In genomic region chr2:151747847-151748705, GRCm38 (mm10) we compare ENCODE assay signal across 9 mouse cellular contexts. TPM values are rescaled to one million over a fixed set of nuclear protein-coding genes. Genes with fewer than 3 reads are reported as not detected.
DNase-seq lines count a peak whose midpoint lies in the region; ATAC-seq lines count a peak whose summit lies in the region.
"Had no signal": no experiment of that assay in that cellular context is flagged by ENCODE, and none has a peak within 500 bp of the region (broad histone marks: within the 10 kb centered on the region; RNA-seq: fewer than 3 reads in every experiment).

No protein-coding gene starts in this region.

- 0 out of 2 replicates have a peak overlapping the region, but pooled peaks have one; percentile 6 for H3K9ac ChIP-seq in embryonic facial prominence, embryonic 11.5 days (replicated peaks; ENCODE audit: low read length)
- H3K9ac ChIP-seq in neural tube, embryonic 15.5 days (replicated peaks) = peak overlapping the region; percentile 34; the same call in 1 of the 2 replicates
- H3K9ac ChIP-seq: heart, embryonic 13.5 days had no signal

- no peaks in the 10 kb centered on the region; the same call in 1 of the 2 replicates for H3K4me1 ChIP-seq in embryonic facial prominence, embryonic 11.5 days (ENCODE audit: control insufficient read depth, insufficient read depth, low read length)
- H3K4me1 ChIP-seq in neural tube, embryonic 15.5 days = peaks cover 8% of the 10 kb centered on the region; the same call in 1 of the 2 replicates
- H3K4me1 ChIP-seq: heart, embryonic 13.5 days had no signal

- no peak overlapping the region for H3K4me3 ChIP-seq in embryonic facial prominence, embryonic 11.5 days (ENCODE audit: low read depth, low read length)
- peak overlapping the region; percentile 10; the same call in 1 of the 2 replicates for H3K4me3 ChIP-seq in neural tube, embryonic 15.5 days (replicated peaks)
- H3K4me3 ChIP-seq: heart, embryonic 13.5 days had no signal

- H3K36me3 ChIP-seq in embryonic facial prominence, embryonic 11.5 days (replicated peaks; ENCODE audit: control insufficient read depth, insufficient read depth, low read depth, low read length) = no peaks in the 10 kb centered on the region
- H3K36me3 ChIP-seq in neural tube, embryonic 15.5 days = no peaks in the 10 kb centered on the region
- H3K36me3 ChIP-seq: heart, embryonic 13.5 days had no signal

- intact Hi-C loops in heart, postnatal 10 days (cut with DNase I) = loop anchor here (2.0 to 10.0 kb wide), 2 partner anchors 119 to 247 kb away; partner anchors contain the start of gene Slc52a3

- peak; percentile 80 for ATAC-seq in CD4-positive, CD25-positive, alpha-beta regulatory T cell, adult 4 months
- ATAC-seq in embryonic facial prominence, embryonic 11.5 days (replicated peaks; ENCODE audit: insufficient number of reproducible peaks, low FRiP score, low TSS enrichment, low read depth) = 0 out of 2 replicates have a peak, but pooled peaks have one; percentile 64
- ATAC-seq in neural tube, embryonic 15.5 days (ENCODE audit: low FRiP score) = peak; percentile 94

- H3K9me3 ChIP-seq in embryonic facial prominence, embryonic 11.5 days (replicated peaks; ENCODE audit: control insufficient read depth, low read length) = no peaks in the 10 kb centered on the region
- H3K9me3 ChIP-seq in neural tube, embryonic 15.5 days (replicated peaks) = no peaks in the 10 kb centered on the region
- H3K9me3 ChIP-seq: heart, embryonic 13.5 days had no signal

- DNase-seq in adrenal gland, postnatal 25 days = peak; percentile 68
- peak; percentile 92 for DNase-seq in embryonic facial prominence, embryonic 11.5 days (ENCODE audit: low spot score)
- peak; percentile 57 to 82 for DNase-seq in heart, postnatal 10 days
- peak; percentile 84 to 86 for DNase-seq in kidney, postnatal 4 days
- peak; percentile 50 to 61 for DNase-seq in lung, adult 18-20 months
- peak; percentile 65 for DNase-seq in testis, postnatal 14 days (ENCODE audit: low spot score)

- no peaks in the 10 kb centered on the region for H3K27me3 ChIP-seq in embryonic facial prominence, embryonic 11.5 days (ENCODE audit: control insufficient read depth, insufficient read depth, low read length)
- H3K27me3 ChIP-seq in neural tube, embryonic 15.5 days (replicated peaks) = no peaks in the 10 kb centered on the region

- no peak overlapping the region for H3K27ac ChIP-seq in embryonic facial prominence, embryonic 11.5 days (replicated peaks; ENCODE audit: low read depth, low read length)
- peak overlapping the region; percentile 56 for H3K27ac ChIP-seq in neural tube, embryonic 15.5 days (replicated peaks)
- H3K27ac ChIP-seq: heart, embryonic 13.5 days had no signal

- H3K4me2 ChIP-seq in embryonic facial prominence, embryonic 11.5 days (ENCODE audit: low read depth, low read length) = no peak overlapping the region
- peak overlapping the region; percentile 37 for H3K4me2 ChIP-seq in neural tube, embryonic 15.5 days
- H3K4me2 ChIP-seq: heart, embryonic 13.5 days had no signal

- 38% methylated on average over 19 of the region's 19 CpGs for WGBS in embryonic facial prominence, embryonic 11.5 days
- WGBS in neural tube, embryonic 15.5 days = 23% methylated on average over 19 of the region's 19 CpGs

RNA-seq across cellular contexts. Expression of gene Psmf1, which starts 4.1 kb away (rescaled TPM):
- 10 to 100 TPM; 63.8 to 93.7 TPM for polyA plus RNA-seq in CD4-positive, CD25-positive, alpha-beta regulatory T cell, adult 4 months (2017; shearing (Covaris generic))
- 35.7 and 41.0 TPM in 2 replicates for total RNA-seq in adrenal gland, postnatal 25 days (2021)
- 45.8 and 46.8 TPM in 2 replicates for polyA plus RNA-seq in embryonic facial prominence, embryonic 11.5 days (2014; fragmentation: Nextera tagmentation; extraction: Ambion mirVana)
- 10 to 100 TPM; 31.6 to 33.5 TPM for total RNA-seq in heart, postnatal 10 days (2021)
- 58.3 and 60.5 TPM in 2 replicates for polyA plus RNA-seq in neural tube, embryonic 15.5 days (2015; fragmentation: Nextera tagmentation; extraction: Ambion mirVana)

RNA-seq across cellular contexts. Expression of gene Tmem74b, which starts 46.3 kb away (rescaled TPM):
- not detected for polyA plus RNA-seq in CD4-positive, CD25-positive, alpha-beta regulatory T cell, adult 4 months (2017; shearing (Covaris generic))
- total RNA-seq in adrenal gland, postnatal 25 days (2021) = 0.90 and 1.4 TPM in 2 replicates
- polyA plus RNA-seq in embryonic facial prominence, embryonic 11.5 days (2014; fragmentation: Nextera tagmentation; extraction: Ambion mirVana) = 2.4 and 2.7 TPM in 2 replicates
- total RNA-seq in heart, postnatal 10 days (2021) = 1 to 10 TPM; 3.1 to 4.5 TPM
- 24.5 and 30.5 TPM in 2 replicates for polyA plus RNA-seq in neural tube, embryonic 15.5 days (2015; fragmentation: Nextera tagmentation; extraction: Ambion mirVana)
